Mouse (Mus musculus) liver, adult 2 months (tissue): ENCODE results near the gene Gm5129. TPM values are rescaled to one million over a fixed set of nuclear protein-coding genes. Genes with fewer than 3 reads are reported as not detected.
A peak's percentile ranks its signal among the peaks of the same experiment; 100 is the strongest.

Experiments used
- DNase-seq: peaks from one replicate; pipeline ENCODE4 v3.0.0-alpha.2; 2011; ENCODE audit warnings: low read depth, low spot score; ENCODE audit errors: extremely low read depth
- H3K27ac ChIP-seq: fragments of 200-500 bp; replicated peaks from 2 replicates; pipeline ENCODE4 v1.5.1; 2012; ENCODE audit warnings: low read depth, mild to moderate bottlenecking, control low read depth, inconsistent platforms, low read length; ENCODE audit not compliant: insufficient read depth
- H3K27me3 ChIP-seq: fragments of 200-500 bp; 2 replicates; pipeline ENCODE4 v1.6.1; 2012; ENCODE audit warnings: mild to moderate bottlenecking, moderate library complexity, low read length, inconsistent platforms; ENCODE audit not compliant: control insufficient read depth, insufficient read depth
- H3K36me3 ChIP-seq: fragments of 200-500 bp; 2 replicates; pipeline ENCODE4 v1.6.1; 2012; ENCODE audit warnings: low read length, inconsistent platforms; ENCODE audit not compliant: control insufficient read depth, insufficient read depth
- H3K4me1 ChIP-seq: fragments of 200-500 bp; 2 replicates; pipeline ENCODE4 v1.6.1; 2011; ENCODE audit warnings: low read length; ENCODE audit not compliant: control insufficient read depth, insufficient read depth
- H3K4me3 ChIP-seq: fragments of 200-500 bp; 2 replicates; pipeline ENCODE4 v1.5.1; 2011; ENCODE audit warnings: low read depth, mild to moderate bottlenecking, control low read depth, low read length, moderate library complexity; ENCODE audit not compliant: insufficient read depth
- H3K79me2 ChIP-seq: fragments of 200-500 bp; 2 replicates; pipeline ENCODE4 v1.6.1; 2012; ENCODE audit warnings: inconsistent platforms, mild to moderate bottlenecking, low read length, moderate library complexity; ENCODE audit not compliant: control insufficient read depth, insufficient read depth
- H3K9ac ChIP-seq: fragments of 200-500 bp; 2 replicates; pipeline ENCODE4 v1.6.1; 2012; ENCODE audit warnings: low read depth, mild to moderate bottlenecking, control low read depth, inconsistent platforms, low read length
- CTCF ChIP-seq: fragments of 200-500 bp; IDR thresholded peaks from 2 replicates; pipeline ENCODE4 v1.5.1; 2011; ENCODE audit warnings: low read depth, low read length, control low read depth
- POLR2A ChIP-seq: fragments of 200-500 bp; IDR thresholded peaks from 2 replicates; pipeline ENCODE4 v1.6.1; 2011; ENCODE audit warnings: low read length, control low read depth; ENCODE audit not compliant: insufficient read depth; ENCODE audit errors: extremely low read depth
- WGBS: fragments of 180-500 bp; shearing (Covaris S2); methylation state at CpG from one replicate; pipeline ENCODE4 v1.1.7; 2018; 5-methylcytosine and 5-hydroxymethylcytosine counted together
- polyA plus RNA-seq: library from polyadenylated mRNA; depleted of rRNA; stranded (reverse); fragments of >200 nt; gene quantifications from 2 replicates; pipeline ENCODE4 v1.2.3, GENCODE M21; 2012
- total RNA-seq: library from RNA; depleted of rRNA; stranded (reverse); fragments of >200 nt; gene quantifications from 2 replicates; pipeline ENCODE4 v1.2.3, GENCODE M21; 2014

The Gm5129 gene
- total and polyA plus RNA-seq, 2 experiments: not detected

GRCm38 (mm10) chr5:29751306-29751705, 15.6 kb upstream of the Gm5129 start:
- H3K4me1 ChIP-seq: no peaks in the 10 kb centered on the region
- TF ChIP-seq CTCF (no peak), POLR2A (no peak)
- peaks cover 20% of the 10 kb centered on the region; the same call in 1 of the 2 replicates for H3K79me2 ChIP-seq
- no peak overlapping the region for H3K27ac ChIP-seq
- H3K27me3 ChIP-seq: no peaks in the 10 kb centered on the region
- H3K4me3 ChIP-seq: no peak overlapping the region
- H3K36me3 ChIP-seq: peaks cover 59% of the 10 kb centered on the region
- DNase-seq: no peak
- no peak overlapping the region for H3K9ac ChIP-seq

- WGBS: 83% methylated on average over 2 of the region's 2 CpGs
- no peaks in the 10 kb centered on the region; the same call in 1 of the 2 replicates for H3K4me1 ChIP-seq
- TF ChIP-seq POLR2A (no peak), CTCF (no peak)
Measured at GRCm38 (mm10) chr5:29747661-29748060, 11.9 kb upstream of the Gm5129 start.

GRCm38 (mm10) chr5:29741093-29741492, 5.4 kb upstream of the Gm5129 start:
- Histone ChIP-seq H3K4me3 (no peak overlapping the region), H3K27ac (no peak overlapping the region), H3K79me2 (peaks cover 38% of the 10 kb centered on the region), H3K36me3 (peaks cover 9% of the 10 kb centered on the region), H3K4me1 (peaks cover 19% of the 10 kb centered on the region), H3K9ac (no peak overlapping the region), H3K27me3 (no peaks in the 10 kb centered on the region)
- 68% methylated on average over 4 of the region's 4 CpGs for WGBS
- DNase-seq: no peak
- TF ChIP-seq CTCF: no peak
- no peak for TF ChIP-seq POLR2A

More at GRCm38 (mm10) chr5:29747661-29748060, 11.9 kb upstream of the Gm5129 start:
- DNase-seq: no peak
- Histone ChIP-seq H3K36me3 (peaks cover 33% of the 10 kb centered on the region), H3K9ac (no peak overlapping the region), H3K27ac (no peak overlapping the region), H3K79me2 (peaks cover 17% of the 10 kb centered on the region; the same call in 1 of the 2 replicates), H3K4me3 (no peak overlapping the region), H3K27me3 (no peaks in the 10 kb centered on the region)

- H3K4me1 ChIP-seq: peaks cover 19% of the 10 kb centered on the region
- peaks cover 38% of the 10 kb centered on the region for H3K79me2 ChIP-seq
- peaks cover 9% of the 10 kb centered on the region for H3K36me3 ChIP-seq
- H3K4me3 ChIP-seq: no peak overlapping the region
- H3K9ac ChIP-seq: no peak overlapping the region
- H3K27ac ChIP-seq: no peak overlapping the region; the same call in 1 of the 2 replicates
- H3K27me3 ChIP-seq: no peaks in the 10 kb centered on the region
- TF ChIP-seq POLR2A: no peak
- TF ChIP-seq CTCF: no peak
- WGBS: 2% methylated on average over 1 of the region's 1 CpGs
- DNase-seq: peak; percentile 65
Measured at GRCm38 (mm10) chr5:29740651-29741050, 4.9 kb upstream of the Gm5129 start.

GRCm38 (mm10) chr5:29738076-29738475, 2.3 kb upstream of the Gm5129 start:
- no peak overlapping the region for H3K4me3 ChIP-seq
- H3K4me1 ChIP-seq: peaks cover 22% of the 10 kb centered on the region
- no peak overlapping the region for H3K27ac ChIP-seq
- 79% methylated on average over 4 of the region's 4 CpGs for WGBS
- no peak for DNase-seq
- H3K9ac ChIP-seq: no peak overlapping the region
- H3K79me2 ChIP-seq: peaks cover 38% of the 10 kb centered on the region
- H3K36me3 ChIP-seq: peaks cover 7% of the 10 kb centered on the region
- TF ChIP-seq POLR2A (no peak), CTCF (no peak)
- H3K27me3 ChIP-seq: no peaks in the 10 kb centered on the region

GRCm38 (mm10) chr5:29737471-29737870, 1.7 kb upstream of the Gm5129 start:
- Histone ChIP-seq H3K4me3 (0 out of 2 replicates have a peak overlapping the region, but pooled peaks have one; percentile 70), H3K36me3 (peaks cover 4% of the 10 kb centered on the region), H3K4me1 (peaks cover 22% of the 10 kb centered on the region), H3K27me3 (no peaks in the 10 kb centered on the region), H3K27ac (peak overlapping the region; percentile 84), H3K79me2 (peaks cover 36% of the 10 kb centered on the region), H3K9ac (no peak overlapping the region)
- TF ChIP-seq CTCF (no peak), POLR2A (no peak)
- 76% methylated on average over 5 of the region's 5 CpGs for WGBS
- no peak for DNase-seq
